Mouse (Mus musculus) C2C12 (cell line): ENCODE results near the gene Krt78.

Source experiments
- CEBPB ChIP-seq: IDR thresholded peaks from one replicate; pipeline ENCODE4 v1.6.1; 2011; ENCODE audit warnings: low read depth, mild to moderate bottlenecking, control low read depth, moderate library complexity
- CTCF ChIP-seq: IDR thresholded peaks from one replicate; pipeline ENCODE4 v1.5.1; 2011; ENCODE audit not compliant: control insufficient read depth, insufficient read depth, insufficient read length
- FOSL1 ChIP-seq: IDR thresholded peaks from one replicate; pipeline ENCODE4 v1.8.0; 2011; ENCODE audit warnings: mild to moderate bottlenecking, low read length; ENCODE audit not compliant: poor library complexity, insufficient read depth, severe bottlenecking
- MAX ChIP-seq: IDR thresholded peaks from one replicate; pipeline ENCODE4 v1.6.1; 2011; ENCODE audit warnings: mild to moderate bottlenecking, control low read depth
- USF1 ChIP-seq: IDR thresholded peaks from one replicate; pipeline ENCODE4 v1.6.1; 2011; ENCODE audit warnings: low read depth, mild to moderate bottlenecking, control low read depth, moderate library complexity

DNA sequence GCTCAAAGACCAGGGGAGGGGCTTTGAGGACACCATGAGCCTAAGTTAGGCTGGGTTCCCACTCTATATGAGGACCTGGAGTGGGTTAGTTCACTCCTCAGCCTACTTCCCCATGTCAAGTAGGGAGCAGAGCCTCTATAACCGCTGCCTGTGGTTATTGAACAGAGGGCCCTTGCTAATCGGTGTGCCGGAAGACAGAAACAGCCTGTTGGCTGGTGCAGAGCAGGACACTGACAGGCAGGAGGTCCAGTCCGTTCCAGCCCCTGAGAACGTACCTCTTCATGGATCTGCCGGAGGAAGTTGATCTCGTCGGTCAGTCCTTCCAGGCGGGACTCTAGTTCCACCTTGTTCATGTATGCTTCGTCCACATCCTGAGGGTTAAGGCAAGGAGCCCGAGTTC lies 45.1 kb upstream of the Krt78 start:
- TF ChIP-seq CTCF = no peak
- no peak for TF ChIP-seq MAX
- TF ChIP-seq USF1 = no peak
- TF ChIP-seq FOSL1 = no peak
- no peak for TF ChIP-seq CEBPB
